Mouse (Mus musculus): Measurements from ENCODE around the gene Itsn1. TPM values are rescaled to one million over a fixed set of nuclear protein-coding genes. Genes with fewer than 3 reads are reported as not detected.
A peak's percentile ranks its signal among the peaks of the same experiment; 100 is the strongest.

Gene Itsn1
- polyA plus RNA-seq, 1 experiment = 82.6 TPM

DNA sequence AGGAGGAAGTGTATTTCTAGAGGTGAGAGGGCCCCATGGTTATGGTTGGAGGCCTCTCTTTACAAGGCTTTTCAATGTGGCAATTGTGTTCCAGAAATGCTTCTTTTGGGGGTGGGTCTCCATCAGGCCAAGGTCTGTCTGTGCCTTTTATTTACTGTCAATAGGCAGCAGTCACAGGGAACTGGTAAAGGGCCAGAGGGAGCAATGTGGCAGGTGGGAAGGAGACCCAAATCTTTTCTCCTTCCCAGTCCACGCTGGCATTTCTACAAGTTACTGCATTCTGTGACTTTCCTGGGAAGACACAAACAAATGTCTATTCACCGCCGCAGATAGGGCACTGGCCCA is 234.4 kb downstream of the Itsn1 start:
- no peak for DNase-seq (ENCODE audit: low read depth)
- TF ChIP-seq CTCF (IDR thresholded peaks at IDR 0.05; ENCODE audit: borderline replicate concordance, extremely low read depth, insufficient read depth, insufficient read length) = no peak

DNA sequence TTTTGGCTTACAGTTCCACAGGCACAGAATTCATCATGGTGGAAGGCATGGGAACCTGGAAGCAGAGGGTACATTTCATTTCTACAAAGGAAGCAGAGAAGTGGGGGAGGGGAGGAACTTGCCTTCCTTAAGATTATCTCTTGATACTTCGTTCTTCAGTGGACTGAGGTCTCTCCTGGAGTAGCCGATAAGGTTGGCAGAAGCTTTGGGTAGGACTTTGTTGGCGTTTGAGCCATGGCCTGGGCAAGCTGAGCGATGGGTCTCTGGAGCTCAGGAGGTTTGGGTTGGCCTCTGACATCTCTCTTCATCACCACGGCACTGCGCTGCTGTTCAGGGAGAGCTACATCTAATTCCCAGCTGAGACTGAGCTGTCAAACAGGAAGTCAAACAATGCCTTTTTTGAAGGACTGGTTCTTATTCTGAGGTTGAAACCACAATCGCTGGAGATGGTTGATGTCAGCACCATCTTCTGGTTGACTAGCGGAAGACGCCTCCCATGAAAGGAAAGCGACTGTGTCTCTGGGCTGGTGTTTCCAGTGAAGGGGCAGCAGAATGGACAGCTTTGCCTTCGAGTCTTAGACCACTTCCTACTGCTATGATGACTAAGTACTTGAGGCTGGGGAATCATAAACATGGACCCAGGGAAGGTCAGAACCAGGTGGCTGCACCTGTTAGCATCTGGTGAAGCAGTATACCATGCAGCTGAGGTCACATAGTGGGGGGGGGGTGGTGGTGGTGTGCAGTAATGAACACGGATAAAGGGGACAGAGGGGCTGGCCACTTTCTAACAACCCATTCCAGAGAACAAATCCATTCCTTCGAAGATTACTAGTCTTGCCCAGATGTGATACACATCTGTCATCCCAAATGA is 235.5 kb downstream of the Itsn1 start:
- DNase-seq (ENCODE audit: low read depth) = no peak

DNA sequence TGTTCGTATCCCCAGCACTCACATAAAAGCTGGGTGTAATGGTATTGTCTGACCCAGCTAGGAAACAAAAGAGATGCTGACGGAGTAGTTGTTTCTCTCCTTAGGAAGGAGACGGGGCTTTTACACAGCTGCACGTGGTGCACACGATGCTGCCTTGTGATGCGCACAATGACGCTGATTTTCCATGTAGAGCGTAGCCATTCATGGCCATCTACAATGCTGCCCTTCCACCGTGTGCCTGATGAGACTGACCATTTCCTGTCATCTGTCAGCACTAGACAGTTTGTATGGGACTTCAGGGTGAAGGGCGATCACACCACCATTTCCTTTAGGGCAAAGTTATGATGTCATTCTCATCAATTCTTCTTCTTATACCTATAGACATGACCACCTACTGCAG is 239.6 kb downstream of the Itsn1 start:
- TF ChIP-seq POLR2A (IDR thresholded peaks at IDR 0.05; ENCODE audit: borderline replicate concordance, extremely low read depth, insufficient read depth, insufficient read length, poor library complexity, severe bottlenecking) (no peak), CTCF (IDR thresholded peaks at IDR 0.05; ENCODE audit: borderline replicate concordance, extremely low read depth, insufficient read depth, insufficient read length) (no peak)

More for the DNA sequence above, 235.5 kb downstream of the Itsn1 start:
- TF ChIP-seq POLR2A (IDR thresholded peaks at IDR 0.05; ENCODE audit: borderline replicate concordance, extremely low read depth, insufficient read depth, insufficient read length, poor library complexity, severe bottlenecking) (no peak), CTCF (IDR thresholded peaks at IDR 0.05; ENCODE audit: borderline replicate concordance, extremely low read depth, insufficient read depth, insufficient read length) (no peak)

DNA sequence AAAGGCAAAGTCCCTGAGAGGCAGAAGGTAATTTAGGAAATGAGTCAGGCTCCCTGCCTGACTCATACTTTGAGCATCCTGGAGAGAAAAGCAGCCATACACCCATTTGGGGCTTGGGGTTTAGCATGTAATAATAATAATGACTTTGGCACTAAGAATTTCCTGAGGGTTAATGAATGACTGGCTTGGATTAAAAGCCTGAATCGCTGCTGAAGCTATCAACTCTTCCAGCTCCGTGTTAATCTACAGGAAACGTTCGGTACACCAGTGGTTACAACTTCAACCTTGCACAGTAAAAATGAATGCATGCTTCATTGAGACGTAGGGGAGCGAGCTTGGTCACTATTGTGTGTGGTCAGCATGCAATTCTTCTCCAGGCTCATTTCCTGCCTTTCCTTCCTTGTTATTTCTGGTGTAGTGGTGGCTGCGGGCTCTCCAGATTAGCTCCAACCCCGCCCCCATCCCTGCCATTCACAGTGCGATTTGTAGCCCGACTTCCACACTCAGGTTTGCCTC is 240.5 kb downstream of the Itsn1 start:
- TF ChIP-seq CTCF (IDR thresholded peaks at IDR 0.05; ENCODE audit: borderline replicate concordance, extremely low read depth, insufficient read depth, insufficient read length) (no peak), POLR2A (IDR thresholded peaks at IDR 0.05; ENCODE audit: borderline replicate concordance, extremely low read depth, insufficient read depth, insufficient read length, poor library complexity, severe bottlenecking) (no peak)
- DNase-seq (ENCODE audit: low read depth) = peak; percentile 37

More for the DNA sequence above, 239.6 kb downstream of the Itsn1 start:
- no peak for DNase-seq (ENCODE audit: low read depth)

Other genes with a start within 250 kb of the Itsn1 start
- 43.7 and 54.3 TPM in 2 replicates for gene Ifnar1, start 244.0 kb upstream of the Itsn1 start, polyA plus RNA-seq (2012; rRNA removed)
- 34.8 and 43.1 TPM in 2 replicates for gene Ifngr2, start 182.2 kb upstream of the Itsn1 start, polyA plus RNA-seq (2012; rRNA removed)
- gene Tmem50b, start 131.5 kb upstream of the Itsn1 start, polyA plus RNA-seq (2012; rRNA removed) = 52.3 and 55.4 TPM in 2 replicates
- 3.6 and 3.9 TPM in 2 replicates for gene Dnajc28, start 110.3 kb upstream of the Itsn1 start, polyA plus RNA-seq (2012; rRNA removed)
- gene Gart, start 82.3 kb upstream of the Itsn1 start, polyA plus RNA-seq (2012; rRNA removed) = 42.7 and 46.1 TPM in 2 replicates
- 331 and 353 TPM in 2 replicates for gene Son, start 81.8 kb upstream of the Itsn1 start, polyA plus RNA-seq (2012; rRNA removed)
- gene Donson, start 40.5 kb upstream of the Itsn1 start, polyA plus RNA-seq (2012; rRNA removed) = 36.4 and 45.3 TPM in 2 replicates
- gene Cryzl1, start 306 bp upstream of the Itsn1 start, polyA plus RNA-seq (2012; rRNA removed) = 72.1 and 92.2 TPM in 2 replicates

All from brain, embryonic 14.5 days (tissue).